Mouse (Mus musculus) frontal cortex, adult 2 months (tissue): ENCODE measurements around the gene Gm42715. TPM values are rescaled to one million over a fixed set of nuclear protein-coding genes. Genes with fewer than 3 reads are reported as not detected.
"Not testable (repeated sequence)": the region's sequence is repeated elsewhere in the genome, so short reads cannot be mapped to it uniquely, and the experiment has no call there.

ENCODE experiments used
- DNase-seq, 2 experiments: peaks; one replicate each; pipeline ENCODE4 v3.0.0; 2022; ENCODE audit warnings: low spot score in 1 of 2; ENCODE audit errors: extremely low spot score in 1 of 2
- polyA plus RNA-seq: library from polyadenylated mRNA; depleted of rRNA; stranded (reverse); fragments of >200 nt; gene quantifications from 2 replicates; pipeline ENCODE4 v1.2.3, GENCODE M21; 2012

Gene Gm42715
- polyA plus RNA-seq, 1 experiment, result 16.6 TPM

DNA sequence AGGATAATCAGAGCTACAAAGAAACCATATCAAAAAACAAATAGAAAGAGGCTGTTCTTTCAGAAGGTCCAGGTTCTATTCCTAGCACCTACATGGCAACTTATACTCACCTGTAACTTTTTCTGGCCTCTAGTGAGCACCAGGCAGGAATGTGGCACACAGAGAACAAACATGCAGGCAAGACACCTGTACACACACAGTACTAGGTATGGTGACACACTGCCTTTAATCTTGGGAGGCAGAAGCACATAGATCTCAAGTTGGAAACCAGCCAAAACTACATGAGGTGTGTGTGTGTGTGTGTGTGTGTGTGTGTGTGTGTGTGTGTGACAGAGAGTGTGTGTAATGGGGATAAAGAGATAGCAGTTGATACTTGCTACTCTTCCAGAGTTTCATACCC, 24.7 kb upstream of the Gm42715 start:
- no peak for DNase-seq

DNA sequence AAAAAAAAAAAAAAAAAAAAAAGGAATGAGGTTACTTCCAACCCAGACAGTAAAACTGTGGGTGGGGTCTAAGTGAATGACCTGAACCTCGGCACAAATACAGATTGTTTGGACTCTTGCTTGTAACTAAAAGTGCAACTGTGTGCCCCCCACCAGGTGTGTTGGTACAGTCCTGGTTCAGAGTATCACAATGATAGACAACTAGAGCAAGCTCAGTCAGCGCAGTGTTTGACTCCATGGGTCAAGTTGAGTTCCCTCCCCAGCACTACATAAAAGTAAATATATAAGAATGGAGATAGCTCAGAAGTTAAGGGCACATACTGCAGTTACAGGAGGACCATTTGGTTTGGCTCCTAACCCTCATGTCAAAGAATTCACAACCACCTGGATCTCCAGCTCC, 22.0 kb upstream of the Gm42715 start:
- no peak for DNase-seq

DNA sequence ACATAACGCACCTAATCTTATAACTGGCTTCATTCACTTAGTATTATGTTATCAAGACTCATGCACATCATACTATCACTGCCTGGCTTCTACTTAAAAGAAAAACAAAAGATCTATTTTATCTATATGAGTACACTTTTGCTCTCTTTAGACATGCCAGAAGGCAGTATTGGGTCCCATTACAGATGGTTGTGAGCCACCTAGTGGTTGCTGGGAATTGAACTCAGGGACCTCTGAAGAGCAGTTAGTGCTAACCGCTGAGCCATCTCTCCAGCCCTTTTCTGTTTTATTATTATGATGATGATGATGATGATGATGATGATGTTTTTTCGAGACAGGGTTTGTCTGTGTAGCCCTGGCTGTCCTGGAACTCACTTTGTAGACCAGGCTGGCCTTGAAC, 21.0 kb upstream of the Gm42715 start:
- peak in 1 of 2 experiments; percentile 60 for DNase-seq

DNA sequence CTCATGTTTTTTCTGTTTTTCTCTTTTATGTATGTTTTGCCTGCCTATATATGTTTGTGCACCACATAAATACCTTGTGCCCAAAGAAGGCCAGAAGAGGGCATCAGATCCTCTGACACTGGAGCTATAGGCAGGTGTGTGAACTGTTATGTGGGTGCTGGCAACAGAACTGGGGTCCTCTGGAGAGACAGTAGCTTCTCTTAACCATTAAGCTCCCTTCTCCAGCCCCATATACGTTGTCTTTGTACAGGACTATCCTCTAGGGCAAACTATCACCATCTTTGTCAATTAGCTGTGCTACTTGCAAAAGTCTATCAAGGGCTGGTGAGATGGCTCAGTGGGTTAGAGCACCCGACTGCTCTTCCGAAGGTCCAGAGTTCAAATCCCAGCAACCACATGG, 11.1 kb upstream of the Gm42715 start:
- DNase-seq, result no peak

DNA sequence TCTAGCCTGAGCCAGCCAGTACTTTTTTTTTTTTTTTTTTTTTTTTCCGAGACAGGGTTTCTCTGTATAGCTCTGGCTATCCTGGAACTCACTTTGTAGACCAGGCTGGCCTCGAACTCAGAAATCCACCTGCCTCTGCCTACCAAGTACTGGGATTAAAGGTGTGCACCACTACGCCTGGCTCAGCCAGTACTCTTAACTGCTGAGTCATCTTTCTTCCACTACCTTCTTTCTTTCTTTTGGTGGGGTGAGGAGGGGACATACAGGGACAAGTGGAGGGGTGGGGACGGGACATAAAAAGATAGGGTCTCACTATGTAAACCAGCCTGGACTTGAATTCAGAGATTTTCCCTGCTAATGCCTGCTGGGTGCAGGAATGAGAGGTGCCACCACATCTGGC, 9.6 kb upstream of the Gm42715 start:
- not testable (repeated sequence) for DNase-seq

DNA sequence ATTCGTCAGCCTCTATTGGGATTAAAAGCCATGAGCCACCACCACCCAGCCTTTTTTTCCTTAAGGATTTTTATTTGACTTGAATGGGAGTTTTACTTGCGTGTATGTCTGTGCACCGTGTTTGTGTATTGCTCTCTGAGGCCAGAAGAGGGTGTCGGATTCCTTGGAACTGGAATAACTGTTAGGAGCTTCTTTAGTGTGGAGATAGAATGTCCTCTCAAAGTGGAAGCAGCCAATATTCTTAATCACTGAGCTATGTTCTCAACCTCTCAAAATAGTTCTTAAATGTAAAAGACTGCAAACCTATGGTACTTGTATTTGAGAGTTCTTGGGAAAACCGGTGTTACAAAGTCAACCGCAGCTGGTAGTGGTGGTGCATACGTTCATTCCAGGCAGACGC, 8.1 kb upstream of the Gm42715 start:
- peak in 1 of 2 experiments; percentile 20 for DNase-seq

DNA sequence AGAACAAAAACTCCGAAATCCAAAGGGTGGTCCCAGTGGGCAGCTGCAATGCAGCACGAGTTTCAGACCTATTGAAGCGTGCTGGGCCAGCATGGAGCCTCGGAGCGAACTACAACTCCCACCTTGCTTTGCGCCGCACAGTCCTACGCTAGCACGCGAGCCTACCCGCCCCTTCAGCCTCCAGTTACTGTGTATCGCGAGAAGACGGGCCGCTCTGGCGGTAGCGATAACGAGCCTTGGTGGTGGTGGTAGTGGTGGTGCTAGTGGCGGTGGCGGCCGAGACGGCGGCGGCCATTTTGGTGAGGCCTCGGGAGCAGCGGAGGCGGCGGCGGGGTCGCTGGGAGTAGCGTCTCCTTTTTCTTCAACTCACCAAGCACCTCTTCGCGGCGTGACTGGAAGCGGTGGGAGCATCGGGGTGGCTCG, 7.6 kb upstream of the Gm42715 start, which contains the start of gene Srcap:
TSS of gene Srcap (plus strand) at position 176 of the 423 bp plus-strand sequence.
- peak; percentile 97 for DNase-seq

DNA sequence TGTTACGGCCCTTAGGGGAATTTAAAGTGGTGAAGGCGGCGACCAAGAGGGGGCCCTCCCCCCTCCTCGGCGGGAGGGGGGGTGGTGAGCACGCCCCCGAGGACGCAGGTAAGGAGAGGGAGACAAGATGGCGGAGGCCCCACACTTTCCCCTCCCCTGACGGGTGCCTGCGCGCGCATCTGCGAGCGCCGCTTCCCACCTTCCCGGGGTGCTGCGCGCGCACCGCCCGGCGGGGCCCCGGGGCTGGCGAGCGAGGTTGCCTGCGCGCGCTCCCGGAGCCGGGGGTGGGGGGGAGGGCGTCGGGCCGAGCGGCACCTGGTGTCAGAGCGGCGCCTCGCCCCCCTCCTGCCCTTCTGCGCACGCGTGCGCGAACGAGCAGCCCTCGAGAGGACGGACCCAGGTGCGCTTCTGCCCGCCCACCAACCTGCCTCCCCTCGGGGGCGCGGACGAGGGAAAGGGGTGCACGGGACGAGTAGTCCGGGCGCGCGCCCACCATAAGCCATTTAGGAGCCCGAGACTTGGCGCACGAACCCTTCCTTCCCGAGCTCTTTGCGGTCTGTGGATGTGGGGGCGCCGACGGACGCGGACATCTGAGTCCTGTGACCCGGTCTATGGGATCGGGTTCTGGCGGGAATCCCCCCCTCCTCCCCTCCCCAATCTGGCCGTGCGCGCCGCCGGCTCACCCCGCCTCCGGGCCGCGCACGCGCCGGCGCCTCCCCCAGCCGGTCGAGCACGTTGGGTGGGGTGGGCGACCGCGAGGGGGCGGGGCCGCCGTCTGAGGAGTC, 7.0 kb upstream of the Gm42715 start:
- peak; percentile 72 to 85 for DNase-seq

DNA sequence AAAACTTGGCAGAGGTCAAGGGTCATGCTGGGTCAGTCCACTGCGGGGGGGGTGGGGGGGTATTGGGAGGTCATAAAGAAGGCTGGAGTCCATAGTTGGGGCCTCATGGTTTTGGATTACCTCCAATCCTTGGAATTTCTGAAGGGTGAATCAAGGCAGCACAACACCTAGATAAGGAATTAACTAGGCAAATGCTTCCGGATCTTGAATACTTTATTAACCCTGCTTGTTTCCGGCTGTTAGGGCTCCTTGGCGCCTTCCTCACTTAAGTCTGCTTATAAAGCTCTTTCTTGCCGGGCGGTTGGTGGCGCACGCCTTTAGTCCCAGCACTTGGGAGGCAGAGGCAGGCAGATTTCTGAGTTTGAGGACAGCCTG, 6.4 kb upstream of the Gm42715 start:
- DNase-seq, result peak in 1 of 2 experiments; percentile 27

DNA sequence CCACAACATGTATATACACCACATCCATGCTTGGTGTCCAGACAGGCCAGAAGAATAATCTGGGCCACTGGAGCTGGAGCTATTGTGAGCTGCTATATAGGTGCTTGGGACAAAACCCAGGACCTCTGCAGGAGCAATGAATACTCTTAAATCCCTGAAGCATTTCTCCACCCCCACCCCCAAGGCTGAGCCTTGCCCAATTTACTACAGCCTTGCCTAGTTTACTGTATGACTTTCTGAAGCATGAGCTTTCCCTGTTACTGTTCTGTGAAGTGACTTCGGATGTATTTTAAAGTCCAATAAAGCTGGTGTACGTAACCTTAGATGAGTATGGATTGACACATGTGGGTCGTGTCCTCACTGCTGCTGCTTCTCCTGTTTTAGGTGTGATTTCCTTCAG, 5.6 kb upstream of the Gm42715 start:
- no peak for DNase-seq

DNA sequence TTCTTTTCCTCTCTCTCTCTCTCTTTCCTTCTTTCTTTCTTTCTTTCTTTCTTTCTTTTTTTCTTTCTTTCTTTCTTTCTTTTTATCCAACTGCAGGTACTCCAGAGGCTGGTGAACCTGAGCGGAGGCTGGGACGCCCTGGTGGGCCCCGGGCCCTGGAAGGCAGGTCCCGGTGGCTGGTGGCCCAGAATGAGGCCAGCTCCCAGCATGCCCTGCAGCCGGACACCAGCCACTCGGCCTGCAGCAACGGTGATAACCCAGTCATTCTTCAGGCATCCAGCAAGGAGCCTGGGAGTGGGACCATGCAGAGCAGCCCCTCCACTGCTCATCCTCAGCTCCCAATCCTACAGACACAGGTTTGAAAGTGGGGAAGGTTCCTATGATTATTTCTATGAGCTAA, 3.5 kb upstream of the Gm42715 start:
- no peak for DNase-seq

DNA sequence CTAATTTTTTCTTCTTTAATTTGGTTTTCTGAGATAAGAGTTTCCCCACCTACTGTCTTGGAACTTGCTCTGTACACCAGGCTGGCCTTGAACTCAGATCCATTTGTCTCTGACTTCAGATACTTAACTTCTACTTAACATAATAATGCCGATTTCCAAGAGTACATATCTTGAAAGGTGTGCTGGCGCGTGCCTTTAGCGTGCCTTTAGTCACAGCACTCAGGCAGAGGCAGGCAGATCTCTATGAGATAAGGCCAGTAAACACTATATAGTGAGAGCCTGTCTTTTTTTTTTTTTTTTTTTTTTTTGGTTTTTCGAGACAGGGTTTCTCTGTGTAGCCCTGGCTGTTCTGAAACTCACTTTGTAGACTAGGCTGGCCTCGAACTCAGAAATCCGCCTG, 3.0 kb upstream of the Gm42715 start:
- no peak for DNase-seq

DNA sequence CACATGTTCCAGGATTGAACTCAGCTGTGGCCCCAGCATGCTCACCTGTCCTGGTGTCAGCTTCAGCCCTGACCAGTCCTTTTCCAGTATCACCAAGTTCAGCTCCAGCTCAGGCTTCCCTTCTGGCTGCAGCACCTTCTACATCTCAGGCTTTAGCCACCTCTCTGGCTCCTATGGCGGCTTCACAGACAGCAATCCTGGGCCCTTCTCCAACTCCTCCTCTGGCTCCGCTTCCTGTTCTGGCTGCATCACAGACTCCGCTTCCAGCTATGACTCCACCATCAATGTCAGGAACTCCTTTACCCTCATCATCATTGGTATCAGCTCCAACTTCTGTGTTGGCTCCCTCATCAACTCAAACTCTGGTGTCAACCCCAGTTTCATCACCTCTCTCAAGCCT, 22.3 kb downstream of the Gm42715 start:
- peak in 1 of 2 experiments; percentile 12 for DNase-seq

DNA sequence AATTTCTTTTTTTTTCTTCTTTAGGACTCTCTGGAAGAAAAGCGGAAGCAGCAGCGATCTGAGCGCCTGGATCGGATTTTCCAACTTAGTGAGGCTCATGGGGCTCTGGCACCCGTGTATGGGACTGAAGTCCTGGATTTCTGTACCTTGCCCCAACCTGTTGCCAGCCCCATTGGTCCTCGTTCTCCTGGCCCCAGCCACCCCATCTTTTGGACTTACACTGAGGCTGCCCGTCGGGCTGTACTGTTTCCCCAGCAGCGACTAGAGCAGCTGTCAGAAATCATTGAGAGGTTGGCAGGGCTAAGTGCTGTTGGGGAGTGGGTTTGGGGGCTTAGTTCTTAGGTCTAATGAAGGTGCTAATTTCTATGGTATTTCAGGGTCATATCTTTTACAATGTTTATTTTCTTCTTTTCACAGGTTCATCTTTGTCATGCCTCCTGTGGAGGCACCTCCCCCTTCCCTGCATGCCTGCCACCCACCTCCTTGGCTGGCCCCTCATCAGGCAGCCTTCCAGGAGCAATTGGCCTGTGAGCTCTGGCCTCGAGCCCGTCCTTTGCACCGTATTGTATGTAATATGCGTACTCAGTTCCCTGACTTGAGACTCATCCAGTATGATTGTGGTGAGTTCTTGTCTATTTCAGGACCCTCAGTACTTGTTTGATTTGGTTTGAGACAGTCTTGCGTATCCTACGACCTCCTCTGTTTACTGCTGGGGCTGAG, 29.9 kb downstream of the Gm42715 start:
- DNase-seq, result peak in 1 of 2 experiments; percentile 33

DNA sequence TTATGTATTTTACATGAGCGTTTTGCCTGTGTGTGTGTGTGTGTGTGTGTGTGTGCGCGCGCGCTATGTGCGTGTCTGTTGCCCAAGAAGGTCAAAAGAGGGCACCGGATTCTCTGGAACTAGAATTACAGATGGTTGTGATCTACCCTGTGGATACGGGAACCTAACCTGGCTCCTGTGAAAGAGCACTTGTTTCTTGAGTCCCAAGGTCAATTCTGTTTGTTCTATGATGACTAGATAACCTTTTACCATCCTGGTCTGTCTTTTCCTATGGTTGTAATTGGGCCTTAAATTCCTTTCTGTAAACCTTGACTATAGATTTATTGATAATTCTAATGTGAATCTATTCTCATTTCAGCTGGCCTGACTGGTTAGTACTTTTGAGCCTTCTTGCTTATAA, 32.2 kb downstream of the Gm42715 start:
- DNase-seq, result no peak

DNA sequence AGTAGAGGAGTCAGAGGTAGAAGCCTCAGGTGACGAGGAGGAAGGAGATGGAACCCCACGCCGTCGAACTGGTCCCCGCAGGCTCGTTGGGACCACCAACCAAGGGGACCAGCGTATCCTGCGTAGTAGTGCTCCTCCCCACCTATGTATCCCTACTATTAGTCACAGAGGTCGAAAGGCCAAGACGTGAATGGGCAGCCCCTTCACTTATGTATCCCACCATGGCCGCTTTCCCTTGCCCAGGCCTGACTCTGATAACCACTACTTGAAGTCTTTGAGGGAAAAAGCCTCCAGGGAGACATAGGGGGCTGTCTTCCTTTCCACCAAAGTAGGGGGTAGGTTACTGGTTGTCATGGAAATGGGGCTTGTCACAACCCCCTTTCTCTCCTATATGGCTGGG, 41.2 kb downstream of the Gm42715 start:
- DNase-seq, result no peak

DNA sequence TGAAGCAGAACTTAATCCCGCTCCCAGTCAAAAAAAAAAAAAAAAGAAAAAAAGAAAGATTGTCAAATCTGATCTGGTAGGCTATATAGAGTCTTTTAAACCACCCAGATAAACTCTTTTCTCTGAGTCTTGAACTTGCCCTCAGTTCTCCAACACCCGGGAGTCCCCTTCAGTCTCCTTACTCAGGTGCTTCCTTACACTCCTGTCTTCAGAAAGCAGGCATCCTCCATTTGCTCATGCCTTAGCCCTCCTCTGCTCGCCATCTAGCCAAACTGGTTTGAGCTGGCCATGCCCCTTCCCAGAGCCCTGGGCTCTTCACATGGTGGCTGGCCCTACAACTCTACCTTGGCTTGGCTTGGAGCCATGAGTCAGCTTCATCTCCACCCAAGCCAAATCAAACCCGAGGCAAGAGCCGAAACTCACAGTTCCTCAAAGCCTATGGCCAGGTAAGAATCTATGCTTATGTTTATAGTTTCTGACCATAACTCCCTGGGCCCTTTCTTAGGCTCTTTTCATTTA, 42.0 kb downstream of the Gm42715 start, which contains the start of gene Tmem265:
TSS of gene Tmem265 (plus strand) at position 51 of the 519 bp plus-strand sequence.
- DNase-seq, result no peak

DNA sequence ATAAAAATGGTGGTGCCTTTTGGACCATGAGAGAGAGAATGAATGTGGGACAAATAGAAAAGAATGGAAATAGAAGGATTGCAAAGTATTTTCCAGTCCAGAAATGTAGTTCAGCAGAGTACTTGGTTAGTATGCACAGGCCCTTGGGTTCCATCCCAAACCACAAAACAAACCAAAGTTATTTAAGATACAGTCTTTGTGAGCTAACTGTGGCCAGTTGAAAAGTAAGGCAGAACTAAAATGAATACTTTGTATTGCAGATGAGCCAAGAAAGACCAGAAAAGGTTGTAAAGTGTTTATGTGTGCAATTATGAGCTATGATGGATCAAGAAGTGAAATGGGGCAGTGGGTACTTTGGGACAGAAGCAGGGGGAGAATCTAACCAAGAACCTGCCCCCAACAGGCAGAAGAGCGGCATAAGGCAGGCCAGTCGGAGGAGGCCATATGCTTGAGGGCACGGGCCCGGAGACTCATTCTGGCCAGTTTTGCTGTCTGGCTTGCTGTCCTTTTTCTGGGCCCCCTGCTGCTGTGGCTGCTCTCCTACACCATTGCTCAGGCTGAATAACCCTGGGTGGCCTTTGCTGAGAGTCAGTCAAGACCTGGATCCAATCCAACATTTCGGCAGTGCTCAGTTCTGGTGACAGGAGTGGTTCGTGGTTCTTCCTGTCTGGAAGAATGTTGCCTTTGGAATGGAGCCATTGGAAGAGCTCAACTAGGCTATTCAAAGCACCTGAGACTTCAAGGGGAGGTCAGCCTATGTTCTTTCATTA, 45.2 kb downstream of the Gm42715 start:
- no peak for DNase-seq

DNA sequence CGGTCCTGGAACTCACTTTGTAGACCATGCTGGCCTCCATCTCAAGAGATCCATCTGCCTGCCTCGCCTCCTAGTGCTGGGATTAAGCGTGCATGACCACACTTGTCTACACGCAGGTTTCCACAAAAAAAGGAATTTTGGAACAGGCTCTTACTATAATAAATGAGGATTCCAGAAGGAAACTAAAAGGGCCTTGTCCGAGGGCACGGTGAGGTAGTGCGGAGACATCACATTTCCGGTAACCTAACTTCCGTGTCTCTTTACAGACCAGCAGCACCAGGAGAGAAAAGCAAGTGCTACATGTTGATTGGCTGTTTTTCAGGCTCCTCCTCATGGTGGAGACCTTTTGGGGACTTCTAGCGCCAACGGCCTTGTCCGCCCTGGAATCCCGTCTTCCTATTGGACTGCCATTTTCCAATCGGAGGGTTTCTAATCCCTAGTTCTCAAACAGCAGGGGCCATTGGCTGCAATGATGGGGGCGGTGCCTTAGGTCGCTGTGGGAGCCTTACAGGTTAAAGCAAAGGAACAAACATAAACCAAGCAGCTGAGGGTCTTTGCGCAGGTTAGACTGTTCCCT, 53.6 kb downstream of the Gm42715 start, which contains the start of gene Phkg2:
TSS of gene Phkg2 (plus strand) at position 446 of the 577 bp plus-strand sequence.
- DNase-seq, result peak; percentile 96 to 97

DNA sequence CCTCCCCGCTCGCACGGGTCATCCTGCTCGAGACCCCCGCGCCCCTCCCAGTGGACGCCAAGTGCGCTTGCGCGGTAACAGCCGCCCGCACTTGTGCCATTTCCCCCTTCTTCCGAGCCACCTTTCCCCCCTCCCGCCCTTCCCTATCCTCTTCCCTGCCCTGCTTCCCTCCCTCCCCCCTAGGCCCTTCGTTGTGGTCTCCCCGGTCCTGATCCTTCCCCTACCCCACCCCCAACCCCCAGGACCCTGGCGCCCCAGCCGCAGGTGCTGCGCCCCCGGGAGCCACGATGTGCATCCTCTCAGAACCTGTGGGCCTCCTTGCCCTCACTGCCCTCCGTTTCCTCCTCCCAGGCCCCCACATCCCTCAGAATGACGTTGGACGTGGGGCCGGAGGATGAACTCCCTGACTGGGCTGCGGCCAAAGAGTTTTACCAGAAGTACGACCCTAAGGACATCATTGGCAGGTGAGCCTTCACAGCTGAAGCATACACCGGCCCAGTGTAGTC, 54.2 kb downstream of the Gm42715 start:
- DNase-seq, result no peak
